Mouse (Mus musculus) lung, postnatal 0 days (tissue): ENCODE data around the gene Tbc1d10a.
A peak's percentile ranks its signal among the peaks of the same experiment; 100 is the strongest.

Experiments
- CTCF ChIP-seq: IDR thresholded peaks from 2 replicates; pipeline ENCODE4 v1.5.1; 2016; ENCODE audit warnings: antibody characterized with exemption, mild to moderate bottlenecking
- EP300 ChIP-seq: IDR thresholded peaks from 2 replicates; pipeline ENCODE4 v1.6.1; 2016; ENCODE audit warnings: antibody characterized with exemption, mild to moderate bottlenecking, control low read depth

DNA sequence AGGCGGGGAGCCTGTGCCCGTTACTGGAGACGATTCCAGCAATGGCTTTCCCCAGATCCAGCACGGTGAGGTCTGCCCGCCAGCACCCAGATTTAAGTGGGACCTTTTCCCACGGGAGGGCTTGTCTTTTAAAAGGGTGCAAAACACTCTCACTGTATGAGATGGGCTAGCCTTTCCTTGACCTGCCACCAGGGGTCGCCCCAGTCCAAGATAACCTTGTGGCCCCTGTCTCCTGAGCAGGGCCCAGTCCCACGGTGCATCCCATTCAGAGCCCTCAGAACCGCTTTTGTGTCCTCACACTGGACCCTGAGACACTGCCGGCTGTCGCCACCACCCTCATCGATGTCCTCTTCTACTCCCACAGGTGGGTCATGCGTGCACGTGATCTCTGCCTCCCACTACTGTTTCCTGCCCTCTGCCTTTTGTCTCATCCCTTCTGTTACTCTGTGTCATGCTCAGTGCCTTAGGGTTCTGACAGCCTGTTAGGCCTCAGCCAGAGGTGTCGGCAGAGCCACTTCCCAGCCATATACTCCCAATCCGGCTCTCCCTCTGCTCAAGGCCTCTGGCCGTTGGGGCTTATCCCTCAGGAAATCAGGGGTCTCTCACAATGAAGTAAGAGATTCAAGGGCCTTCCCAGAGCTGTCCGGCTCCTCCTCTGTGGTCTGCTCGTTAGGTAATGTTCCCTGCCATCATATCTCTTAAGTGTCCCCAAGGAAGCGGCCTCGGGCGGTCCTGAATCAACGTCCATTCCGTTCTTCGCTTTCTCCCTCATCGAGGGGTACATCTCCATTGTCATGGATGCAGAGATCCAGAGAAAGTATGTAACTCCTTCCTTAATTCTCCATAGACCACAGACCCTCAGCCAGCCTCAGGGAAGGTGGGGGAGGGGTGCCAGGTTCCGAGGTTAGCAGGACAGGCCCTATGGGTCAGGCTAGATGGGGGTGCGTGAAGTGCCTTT lies 34.1 kb downstream of the Tbc1d10a start:
- no peak for TF ChIP-seq EP300
- peak; percentile 90 for TF ChIP-seq CTCF
